Comparison of ENCODE assay signal across 9 mouse cellular contexts in genomic region chr16:78574241-78574640, GRCm38 (mm10). TPM values are rescaled to one million over a fixed set of nuclear protein-coding genes. Genes with fewer than 3 reads are reported as not detected.
DNase-seq lines count a peak whose midpoint lies in the region; ATAC-seq and TF ChIP-seq lines count a peak whose summit lies in the region.
"Had no signal": no experiment of that assay in that cellular context is flagged by ENCODE, and none has a peak within 500 bp of the region (broad histone marks: within the 10 kb centered on the region; RNA-seq: fewer than 3 reads in every experiment).

No protein-coding gene starts in this region.

- H3K9ac ChIP-seq in neural tube, embryonic 11.5 days (ENCODE audit: low read length): no peak overlapping the region
- no peak overlapping the region for H3K9ac ChIP-seq in liver, embryonic 14.5 days (replicated peaks)
- H3K9ac ChIP-seq: liver, embryonic 15.5 days had no signal

- no peaks in the 10 kb centered on the region for H3K27me3 ChIP-seq in neural tube, embryonic 11.5 days (ENCODE audit: control insufficient read depth, insufficient read depth, low read length)
- H3K27me3 ChIP-seq in liver, embryonic 14.5 days (ENCODE audit: control insufficient read depth, insufficient read depth, low read length): no peaks in the 10 kb centered on the region
- H3K27me3 ChIP-seq: liver, embryonic 15.5 days had no signal

- H3K4me3 ChIP-seq in neural tube, embryonic 11.5 days (ENCODE audit: low read depth, low read length): peak overlapping the region; percentile 6; the same call in 1 of the 2 replicates
- no peak overlapping the region for H3K4me3 ChIP-seq in liver, embryonic 14.5 days (ENCODE audit: insufficient read depth in 1 of 2, low read depth in 2 of 2, low read length in 2 of 2)
- H3K4me3 ChIP-seq: liver, embryonic 15.5 days had no signal

- no peak for TF ChIP-seq CTCF in liver, embryonic 14.5 days (IDR thresholded peaks at IDR 0.05; ENCODE audit: low read depth)

- H3K4me1 ChIP-seq in neural tube, embryonic 11.5 days (ENCODE audit: control insufficient read depth, insufficient read depth, low read length): peaks cover 9% of the 10 kb centered on the region
- H3K4me1 ChIP-seq in liver, embryonic 14.5 days (replicated peaks; ENCODE audit: control insufficient read depth in 2 of 2, insufficient read depth in 2 of 2, low read length in 1 of 2): peaks cover 0 to 9% of the 10 kb centered on the region in 2 experiments

- WGBS in neural tube, embryonic 11.5 days: 72% methylated on average over 6 of the region's 6 CpGs
- 78% methylated on average over 6 of the region's 6 CpGs for WGBS in liver, embryonic 14.5 days (ENCODE audit: insufficient replicate concordance)

- no peak overlapping the region for H3K27ac ChIP-seq in neural tube, embryonic 11.5 days (ENCODE audit: low read depth, low read length)
- no peak overlapping the region for H3K27ac ChIP-seq in liver, embryonic 14.5 days
- H3K27ac ChIP-seq: liver, embryonic 15.5 days had no signal

- intact Hi-C loops in gastrocnemius, postnatal 36 days (cut with DNase I): no loop called here

- H3K9me3 ChIP-seq in neural tube, embryonic 11.5 days (ENCODE audit: control insufficient read depth, low read length): no peaks in the 10 kb centered on the region
- no peaks in the 10 kb centered on the region for H3K9me3 ChIP-seq in liver, embryonic 14.5 days (ENCODE audit: control insufficient read depth, low read length)
- H3K9me3 ChIP-seq: liver, embryonic 15.5 days had no signal

- TF ChIP-seq EP300 in liver, embryonic 14.5 days (IDR thresholded peaks at IDR 0.05; ENCODE audit: low read depth): no peak

- DNase-seq in gastrocnemius, postnatal 10 days: peak; percentile 5
- no peak for DNase-seq in gastrocnemius, postnatal 36 days
- no peak for DNase-seq in neural tube, embryonic 11.5 days (ENCODE audit: low spot score)
- DNase-seq in neural tube, embryonic 10.5 days (ENCODE audit: extremely low spot score, low spot score): no peak
- no peak for DNase-seq in liver, embryonic 14.5 days (ENCODE audit: low read depth in 3 of 3, low spot score in 3 of 3)
- DNase-seq in left cerebral cortex, adult 11 months (ENCODE audit: low spot score): no peak
- DNase-seq in T-cell, adult 2 months (ENCODE audit: low spot score): no peak
- DNase-seq in layer of hippocampus, postnatal 36 days: no peak

- no peak for ATAC-seq in neural tube, embryonic 11.5 days (ENCODE audit: insufficient read depth, low FRiP score, low TSS enrichment)
- ATAC-seq in liver, embryonic 14.5 days (ENCODE audit: insufficient read depth): no peak

- peak overlapping the region; percentile 71 for H3K4me2 ChIP-seq in neural tube, embryonic 11.5 days (ENCODE audit: low read depth)
- H3K4me2 ChIP-seq in liver, embryonic 14.5 days (ENCODE audit: low read depth): peak overlapping the region; percentile 75; the same call in 1 of the 2 replicates

- H3K36me3 ChIP-seq in neural tube, embryonic 11.5 days (ENCODE audit: control insufficient read depth, insufficient read depth, low read length): no peaks in the 10 kb centered on the region
- H3K36me3 ChIP-seq in liver, embryonic 14.5 days (replicated peaks; ENCODE audit: control insufficient read depth, insufficient read depth, low read depth): no peaks in the 10 kb centered on the region
- H3K36me3 ChIP-seq: liver, embryonic 15.5 days had no signal

RNA-seq across cellular contexts. Expression of gene D16Ertd472e, which starts 2.3 kb away (rescaled TPM):
- total RNA-seq in gastrocnemius, postnatal 10 days (2021): 1 to 10 TPM; 5.7 to 7.3 TPM
- 1 to 10 TPM; 2.5 to 3.2 TPM for total RNA-seq in gastrocnemius, postnatal 36 days (2021)
- 16.7 and 17.3 TPM in 2 replicates for polyA plus RNA-seq in neural tube, embryonic 11.5 days (2014; fragmentation: Nextera tagmentation; extraction: Ambion mirVana)
- polyA plus RNA-seq in liver, embryonic 14.5 days (2012; rRNA removed): 1.6 and 1.9 TPM in 2 replicates
- polyA plus RNA-seq in liver, embryonic 14.5 days (2014; fragmentation: Nextera tagmentation; extraction: Ambion mirVana): 4.2 and 4.3 TPM in 2 replicates
- 10 to 100 TPM; 13.4 to 15.0 TPM for total RNA-seq in layer of hippocampus, postnatal 36 days (2021)
